Mouse (Mus musculus): ENCODE data around the gene Ppid.
A peak's percentile ranks its signal among the peaks of the same experiment; 100 is the strongest.

Gene Ppid

GRCm38 (mm10) chr3:79590863-79591792 lies at the start of gene Ppid:
Gene Ppid, plus strand, starts transcription at chr3:79591342.
- peak; percentile 79 for DNase-seq (ENCODE audit: low spot score)

DNA sequence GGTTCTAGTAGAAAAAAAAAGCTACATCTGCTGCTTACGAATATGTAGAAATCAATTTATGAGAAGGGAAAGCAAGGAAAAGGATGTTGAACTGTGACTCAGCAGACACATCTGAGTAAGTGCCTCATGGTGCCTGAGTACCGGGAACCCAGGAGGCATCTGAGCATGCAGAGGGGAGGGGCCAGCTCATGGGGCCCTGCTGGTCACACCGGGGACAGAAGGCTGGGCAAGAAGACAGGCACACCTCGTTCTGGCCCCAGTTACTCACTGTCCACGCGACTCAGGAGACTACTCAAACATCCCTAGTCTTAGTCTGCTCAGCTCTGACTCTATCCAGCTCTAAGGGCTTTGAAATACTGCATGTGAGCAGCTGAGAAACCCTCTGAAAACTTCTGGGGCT lies 48.6 kb upstream of the Ppid start:
- DNase-seq (ENCODE audit: low spot score), result peak; percentile 41

DNA sequence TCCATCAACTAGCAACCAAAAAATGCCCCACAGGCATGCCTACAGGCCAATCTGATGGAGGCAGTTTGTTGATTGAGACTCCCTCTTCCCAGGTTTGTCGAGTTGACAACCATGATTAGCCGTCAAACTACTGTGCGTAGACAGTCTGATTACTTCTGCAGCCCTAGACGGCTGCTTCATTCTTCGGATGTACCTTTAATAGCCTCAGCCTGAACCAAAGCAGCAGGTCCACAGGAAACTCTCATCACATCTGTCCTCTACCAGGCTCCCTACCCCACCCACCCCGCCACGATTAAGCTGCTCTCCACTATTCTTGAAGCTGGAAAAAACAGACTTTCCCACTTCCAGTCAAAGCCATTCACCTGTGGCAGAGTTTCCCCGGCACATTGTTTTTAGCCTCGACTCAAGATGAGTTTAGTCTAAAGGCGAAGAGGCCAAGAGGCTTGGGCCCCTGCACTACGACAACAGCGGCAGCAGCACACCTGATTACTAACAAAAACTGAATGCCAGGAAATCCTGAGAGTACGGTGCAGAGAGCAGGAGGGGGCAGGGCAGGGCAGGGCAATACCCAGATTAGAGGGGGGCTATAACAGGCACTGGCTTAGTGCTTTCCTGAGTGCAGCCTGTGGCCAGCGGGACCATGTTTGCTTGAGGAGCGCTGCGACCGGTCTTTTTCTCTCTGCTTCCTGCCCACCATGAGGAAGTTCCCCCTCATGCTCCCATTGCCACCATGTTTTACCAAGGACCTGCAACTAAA lies 42.3 kb upstream of the Ppid start:
- DNase-seq (ENCODE audit: low spot score), result no peak

DNA sequence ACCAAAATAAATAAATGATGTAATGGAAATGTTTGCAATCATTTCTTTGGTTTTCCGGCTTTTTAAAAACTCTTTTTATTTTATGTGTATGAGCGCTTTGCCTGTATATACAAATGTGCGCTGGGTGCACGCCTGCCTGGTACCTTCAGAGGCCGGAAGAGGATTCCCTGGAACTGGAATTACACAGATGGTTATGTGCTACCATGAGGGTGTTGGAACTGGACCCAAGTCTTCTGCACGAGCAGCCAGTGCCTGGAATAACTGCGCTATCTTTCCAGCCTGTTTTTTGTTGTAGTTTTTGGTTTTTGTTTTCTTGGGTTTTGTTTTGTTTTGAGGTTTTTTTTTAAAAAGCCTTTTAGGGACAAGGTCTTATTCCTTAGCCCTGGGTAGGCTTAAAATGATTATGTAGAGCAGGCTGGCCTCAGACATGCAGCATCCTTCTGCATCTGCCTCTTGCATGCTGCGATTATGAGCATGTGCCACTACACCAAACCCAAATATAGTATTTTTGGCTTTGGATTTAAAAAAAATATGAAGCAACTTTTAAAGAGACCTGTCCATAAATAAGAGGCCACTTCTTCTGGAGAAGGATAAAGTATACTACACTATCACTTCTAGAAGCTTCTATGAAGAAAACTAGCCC lies 41.3 kb upstream of the Ppid start:
- no peak for DNase-seq (ENCODE audit: low spot score)

DNA sequence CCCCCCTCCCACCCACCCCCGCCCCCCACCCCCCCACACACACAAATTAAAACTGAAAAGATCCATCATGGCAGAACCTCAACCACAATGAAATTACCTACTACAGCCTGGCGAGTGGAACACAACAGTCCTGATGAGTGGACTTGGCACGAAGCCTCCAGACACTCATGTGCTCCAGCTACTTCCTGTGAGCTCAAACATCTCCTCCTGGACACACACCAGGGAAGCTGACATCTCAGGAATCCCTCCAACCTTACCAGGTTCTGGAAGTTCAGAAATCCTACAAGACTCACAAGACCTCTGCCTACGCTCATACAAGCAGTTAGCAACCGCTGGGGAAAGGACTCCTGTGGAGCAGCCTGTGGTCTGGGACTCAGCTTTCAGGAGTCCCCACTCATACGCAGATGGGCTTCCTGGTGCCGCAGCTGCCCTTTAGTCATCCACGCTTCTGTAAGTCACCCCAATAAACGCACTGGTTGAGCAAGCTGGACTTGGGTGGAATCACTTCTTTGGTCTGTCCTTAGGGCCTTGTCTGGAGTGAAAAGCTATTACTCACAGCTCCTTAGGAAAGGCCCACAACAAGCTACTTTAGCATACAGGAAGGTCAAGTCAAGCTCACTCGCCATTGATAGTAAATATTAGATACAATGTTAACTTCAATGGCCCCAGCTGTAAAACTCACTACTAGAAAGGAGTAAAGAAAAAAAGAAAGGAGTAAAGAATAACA lies 39.2 kb upstream of the Ppid start:
- DNase-seq (ENCODE audit: low spot score), result peak; percentile 43

GRCm38 (mm10) chr3:79553779-79554178 lies 37.4 kb upstream of the Ppid start:
- no peak for DNase-seq (ENCODE audit: low spot score)

- no peak for DNase-seq (ENCODE audit: low spot score)
These were observed 36.1 kb upstream of the Ppid start for GRCm38 (mm10) chr3:79555061-79555460.

GRCm38 (mm10) chr3:79559021-79559772 lies 31.9 kb upstream of the Ppid start:
- DNase-seq (ENCODE audit: low spot score), result peak; percentile 47

DNA sequence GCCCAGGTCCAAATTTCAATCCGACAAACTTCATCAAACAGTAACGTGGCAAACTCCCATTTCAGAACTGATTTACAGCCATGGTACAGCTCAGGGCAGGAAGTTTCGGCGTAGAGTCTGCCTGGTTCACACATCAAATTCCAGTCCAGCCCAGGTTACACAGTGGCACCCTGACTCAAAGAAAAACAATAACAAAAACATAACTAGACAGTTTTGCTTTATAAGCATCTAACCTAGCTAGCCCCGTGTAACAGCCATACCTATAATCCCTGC lies 31.4 kb upstream of the Ppid start:
- no peak for DNase-seq (ENCODE audit: low spot score)

- DNase-seq (ENCODE audit: low spot score), result no peak
These were observed 30.6 kb upstream of the Ppid start for GRCm38 (mm10) chr3:79560555-79560954.

DNA sequence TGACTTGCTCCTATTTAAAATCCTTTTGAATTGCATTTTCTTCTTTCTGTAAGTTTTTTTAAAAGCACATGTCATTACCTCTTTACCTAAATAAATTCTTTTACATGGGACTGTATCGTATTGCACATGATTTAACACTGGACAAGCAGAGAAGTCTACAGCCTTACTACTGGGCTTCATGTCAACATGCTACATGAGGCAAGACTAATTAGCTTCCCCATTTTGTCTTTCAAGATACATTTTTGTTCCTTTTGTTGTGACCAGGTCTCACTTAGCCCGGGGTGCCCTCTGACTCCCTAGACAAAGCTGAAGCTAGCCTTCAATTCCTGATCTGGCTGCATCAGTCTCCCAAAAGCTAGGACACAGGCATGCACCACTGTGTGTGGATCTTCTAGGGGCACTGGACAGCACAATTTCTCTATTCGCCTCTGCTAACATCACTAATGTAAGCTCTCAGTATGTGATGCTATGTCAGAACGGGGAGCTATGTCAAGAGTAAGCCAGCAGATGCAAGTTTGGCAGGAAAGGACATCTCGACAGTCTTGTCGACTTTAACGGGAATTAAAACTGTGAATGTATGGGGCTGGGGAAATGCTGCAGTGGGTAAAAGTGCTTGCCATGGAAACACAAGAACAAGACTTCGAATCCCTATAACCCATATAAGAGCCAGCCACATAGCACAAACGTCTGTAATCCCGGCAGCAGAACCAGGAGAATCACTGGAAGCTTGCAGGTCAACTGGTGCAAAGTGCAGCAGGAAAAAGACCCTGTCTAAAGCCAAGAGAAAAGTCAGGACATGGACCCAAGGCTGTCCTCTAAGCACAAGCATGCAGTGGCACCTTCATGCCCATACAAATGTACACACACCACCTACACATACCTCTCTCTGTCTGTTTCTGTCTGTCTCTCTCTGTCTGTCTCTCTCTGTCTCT lies 29.1 kb upstream of the Ppid start:
- DNase-seq (ENCODE audit: low spot score), result no peak

DNA sequence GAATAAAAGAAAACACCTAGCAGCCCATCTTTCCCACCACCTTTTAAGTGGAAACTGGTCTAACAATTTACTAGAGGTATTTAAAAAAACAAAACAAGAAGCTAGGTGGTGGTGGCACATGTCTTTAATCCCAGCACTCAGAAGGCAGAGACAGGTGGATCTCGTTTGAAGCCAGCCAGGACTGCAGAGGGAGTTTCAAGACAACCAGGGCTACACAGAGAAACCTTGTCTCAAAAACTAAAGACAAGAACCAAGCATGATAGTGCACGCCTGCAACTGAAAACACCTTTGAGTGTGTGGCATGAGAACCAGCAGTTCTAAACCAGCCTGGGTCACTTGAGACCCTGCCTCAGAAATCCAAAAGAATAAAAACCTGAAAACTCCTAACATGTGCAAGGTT lies 27.6 kb upstream of the Ppid start:
- no peak for DNase-seq (ENCODE audit: low spot score)

DNA sequence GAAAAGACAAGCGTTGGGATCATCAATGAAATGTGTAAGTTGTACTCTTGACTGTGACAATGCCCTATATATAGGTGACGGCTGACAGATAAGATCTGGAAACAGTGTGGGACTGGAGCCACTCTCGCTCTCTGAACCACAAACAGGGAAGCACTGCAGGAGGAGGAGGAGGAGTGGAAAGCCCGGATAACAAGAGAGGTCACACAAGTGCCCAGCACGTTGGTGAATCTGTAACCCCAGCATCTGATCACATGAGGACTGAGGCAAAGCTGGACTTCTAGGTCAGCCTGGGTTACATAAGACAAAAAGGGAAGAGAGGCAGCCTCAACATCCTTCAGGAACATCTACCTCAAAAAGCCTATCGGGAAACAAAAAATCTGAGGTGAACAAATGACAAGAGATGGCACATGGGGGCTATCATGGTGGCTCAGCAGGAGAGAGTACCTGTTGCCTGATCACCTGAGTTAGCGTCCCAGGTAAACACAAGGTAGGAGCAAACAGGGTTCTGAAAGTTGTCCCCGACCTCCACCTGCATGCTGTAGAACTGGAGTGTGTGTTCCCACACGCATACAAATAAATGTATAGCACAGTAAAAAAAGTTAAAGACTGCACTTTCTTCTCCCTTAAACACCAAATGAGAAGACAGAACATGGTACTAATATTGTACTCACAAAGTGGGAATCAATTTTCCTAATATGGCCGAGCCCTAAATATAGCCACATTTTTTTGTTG lies 26.1 kb upstream of the Ppid start:
- DNase-seq (ENCODE audit: low spot score), result no peak

GRCm38 (mm10) chr3:79566716-79567691 lies 24.1 kb upstream of the Ppid start:
- DNase-seq (ENCODE audit: low spot score), result no peak

- DNase-seq (ENCODE audit: low spot score), result peak; percentile 95
These were observed 23.3 kb upstream of the Ppid start, which contains the start of gene Fnip2 for GRCm38 (mm10) chr3:79567703-79568362. Gene Fnip2, minus strand, starts transcription at chr3:79567796.

DNA sequence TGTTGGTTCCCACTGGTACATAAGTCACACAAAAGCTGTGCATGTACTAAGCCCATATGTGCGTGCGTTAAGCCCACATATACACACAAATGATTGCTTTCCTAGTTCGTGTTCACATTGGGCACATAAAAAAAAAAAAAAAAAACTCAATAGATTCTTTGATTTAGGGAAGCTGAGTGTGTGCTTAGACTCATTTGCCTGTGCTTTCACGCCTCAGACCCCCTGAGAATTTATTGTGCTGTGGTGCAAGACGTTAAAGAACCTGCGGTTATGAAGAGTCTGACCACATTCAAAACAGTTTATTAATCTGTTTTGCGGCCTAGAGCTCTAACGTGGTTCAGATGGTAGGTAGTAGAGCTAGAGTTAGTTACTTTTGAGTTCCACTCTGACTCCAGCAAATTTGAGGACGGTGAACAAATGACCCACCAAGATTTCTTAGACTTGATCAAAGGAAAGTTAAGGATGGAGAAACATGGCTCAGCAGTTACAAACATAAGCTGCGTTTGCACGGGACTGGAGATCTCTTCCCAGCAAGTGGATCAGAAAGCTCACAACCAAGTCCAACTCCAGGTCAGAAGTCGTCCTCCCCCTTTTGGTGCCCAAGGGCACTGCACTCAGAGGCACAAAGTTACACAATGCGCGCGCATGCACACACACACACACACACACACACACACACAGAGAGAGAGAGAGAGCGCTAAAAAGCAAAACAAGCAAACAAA lies 22.4 kb upstream of the Ppid start:
- DNase-seq (ENCODE audit: low spot score), result no peak

GRCm38 (mm10) chr3:79569351-79569681 lies 21.8 kb upstream of the Ppid start:
- DNase-seq (ENCODE audit: low spot score), result no peak
